Mouse (Mus musculus): ENCODE measurements around the gene Anxa7.

Gene Anxa7

GRCm38 (mm10) chr14:20432420-20432819 lies 47.5 kb downstream of the Anxa7 start:
- no peak for DNase-seq (ENCODE audit: low read depth, low spot score)

- no peak for DNase-seq (ENCODE audit: low read depth, low spot score)
These were observed 48.2 kb downstream of the Anxa7 start for GRCm38 (mm10) chr14:20431726-20432125.

- DNase-seq (ENCODE audit: low read depth, low spot score), result no peak
These were observed 50.1 kb downstream of the Anxa7 start for GRCm38 (mm10) chr14:20429833-20430232.

- no peak for DNase-seq (ENCODE audit: low read depth, low spot score)
These were observed 51.3 kb downstream of the Anxa7 start for GRCm38 (mm10) chr14:20428593-20428992.

- DNase-seq (ENCODE audit: low read depth, low spot score), result peak; percentile 79
These were observed 56.9 kb downstream of the Anxa7 start for GRCm38 (mm10) chr14:20423046-20423445.

- no peak for DNase-seq (ENCODE audit: low read depth, low spot score)
These were observed 57.7 kb downstream of the Anxa7 start for GRCm38 (mm10) chr14:20422257-20422656.

Measured in 3T3-L1 (cell line).